Mouse (Mus musculus) stomach, postnatal 0 days (tissue): ENCODE measurements around the gene Krt6b. TPM values are rescaled to one million over a fixed set of nuclear protein-coding genes. Genes with fewer than 3 reads are reported as not detected.

Source experiments
- ATAC-seq: fragments of 200-750 bp; cut with Nextera tagmentation; 2 replicates; pipeline ENCODE4 v1.8.0; 2017; ENCODE audit not compliant: low FRiP score, low TSS enrichment
- DNase-seq: peaks from one replicate; pipeline ENCODE4 v3.0.0-alpha.2; 2016; ENCODE audit warnings: low spot score
- H3K27ac ChIP-seq: fragments of 300-500 bp; sonication (generic); replicated peaks from 2 replicates; pipeline ENCODE4 v1.5.1; 2014; ENCODE audit warnings: mild to moderate bottlenecking, control low read depth
- H3K27me3 ChIP-seq: fragments of 300-500 bp; sonication (generic); 2 replicates; pipeline ENCODE4 v1.6.1; 2014; ENCODE audit warnings: low read length; ENCODE audit not compliant: control insufficient read depth, insufficient read depth
- H3K36me3 ChIP-seq: fragments of 300-500 bp; sonication (generic); 2 replicates; pipeline ENCODE4 v1.6.1; 2014; ENCODE audit warnings: low read length, mixed read lengths; ENCODE audit not compliant: control insufficient read depth, insufficient read depth
- H3K4me1 ChIP-seq: fragments of 300-500 bp; sonication (generic); replicated peaks from 2 replicates; pipeline ENCODE4 v1.6.1; 2014; ENCODE audit warnings: antibody characterized with exemption; ENCODE audit not compliant: control insufficient read depth, insufficient read depth
- H3K4me2 ChIP-seq: fragments of 300-500 bp; sonication (generic); replicated peaks from 2 replicates; pipeline ENCODE4 v1.6.1; 2014; ENCODE audit warnings: low read depth, mild to moderate bottlenecking, control low read depth, moderate library complexity
- H3K4me3 ChIP-seq: fragments of 300-500 bp; sonication (generic); 2 replicates; pipeline ENCODE4 v1.5.1; 2014; ENCODE audit warnings: low read depth, low read length, control low read depth
- H3K9ac ChIP-seq: fragments of 300-500 bp; sonication (generic); 2 replicates; pipeline ENCODE4 v1.6.1; 2014; ENCODE audit warnings: mild to moderate bottlenecking, low read length, control low read depth, mixed read lengths
- H3K9me3 ChIP-seq: fragments of 300-500 bp; sonication (generic); 2 replicates; pipeline ENCODE4 v1.6.1; 2016; ENCODE audit warnings: low read length; ENCODE audit not compliant: control insufficient read depth
- CTCF ChIP-seq: IDR thresholded peaks from 2 replicates; pipeline ENCODE4 v1.5.1; 2016; ENCODE audit warnings: antibody characterized with exemption, low read depth, mild to moderate bottlenecking, moderate library complexity
- EP300 ChIP-seq: optimal IDR thresholded peaks from 2 replicates; pipeline ENCODE3; 2016; ENCODE audit warnings: antibody characterized with exemption
- WGBS: fragments of 180-500 bp; shearing (Covaris S2); extraction: QIAGEN DNeasy Blood & Tissue Kit; methylation state at CpG from one replicate; pipeline ENCODE4 v1.1.7; 2014; 5-methylcytosine and 5-hydroxymethylcytosine counted together
- polyA plus RNA-seq: library from polyadenylated mRNA; unstranded; fragments of >200 nt; fragmentation: Nextera tagmentation; extraction: Ambion mirVana; gene quantifications from 2 replicates; pipeline ENCODE4 v1.2.1, GENCODE M21; 2015

Gene Krt6b
- polyA plus RNA-seq, result 3.3 and 4.7 TPM in 2 replicates

DNA sequence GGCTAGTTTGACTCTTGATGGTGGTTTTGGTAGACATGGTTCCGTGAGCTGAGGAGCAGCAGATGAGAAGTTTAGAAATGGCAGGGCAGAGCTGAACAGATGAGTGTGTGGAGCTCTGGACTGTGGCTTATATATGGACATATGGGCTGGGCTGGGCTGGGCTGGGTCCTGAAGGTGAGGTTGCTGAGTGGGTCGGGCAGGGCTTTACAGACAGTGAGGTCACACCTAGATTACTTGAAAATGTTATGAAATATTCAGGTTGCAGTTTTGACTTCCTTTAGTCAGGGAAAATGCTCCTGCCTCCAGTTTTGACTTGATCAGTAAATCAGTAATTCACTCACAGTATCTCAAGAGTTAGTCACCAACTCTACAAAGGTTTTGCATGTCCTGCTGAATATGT is at the start of gene Krt6b:
Krt6b (minus strand) TSS at position 101 of the 400 bp plus-strand sequence.
- Histone ChIP-seq H3K4me2 (no peak within 1 kb of the TSS), H3K4me3 (no peak within 1 kb of the TSS), H3K4me1 (no peaks in the 10 kb centered on the region), H3K9me3 (no peaks in the 10 kb centered on the region), H3K36me3 (no peaks in the 10 kb centered on the region), H3K9ac (no peak within 1 kb of the TSS), H3K27me3 (no peaks in the 10 kb centered on the region), H3K27ac (no peak within 1 kb of the TSS)
- TF ChIP-seq CTCF, result no peak
- TF ChIP-seq EP300, result no peak
- WGBS, result 61% methylated on average over 2 of the region's 2 CpGs
- DNase-seq (no peak), ATAC-seq (no peak)

DNA sequence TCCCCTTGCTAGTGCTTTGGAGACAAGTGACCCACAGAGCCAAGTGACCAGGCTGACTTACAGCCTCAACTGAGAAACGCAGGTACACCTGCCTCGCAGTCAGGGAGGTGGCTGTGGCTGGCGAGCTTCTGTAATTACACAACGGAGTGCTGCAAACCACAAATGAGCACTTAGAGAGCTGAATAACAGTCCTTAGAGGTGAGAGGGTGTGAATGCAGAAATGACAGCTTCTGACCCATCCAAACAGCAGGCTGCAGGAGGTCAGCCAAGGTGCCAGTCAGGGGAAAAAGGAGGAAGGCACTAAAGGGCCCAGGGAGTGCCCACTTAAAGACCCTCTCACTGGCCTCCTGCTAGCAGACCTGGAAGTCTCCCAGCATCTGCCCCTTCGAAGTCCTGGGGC is 44.6 kb upstream of the Krt6b start:
- H3K4me1 ChIP-seq, result no peaks in the 10 kb centered on the region
- H3K27ac ChIP-seq, result no peak overlapping the region
- no peaks in the 10 kb centered on the region for H3K9me3 ChIP-seq
- no peaks in the 10 kb centered on the region for H3K27me3 ChIP-seq
- no peak overlapping the region for H3K4me2 ChIP-seq
- H3K4me3 ChIP-seq, result no peak overlapping the region
- no peak for DNase-seq
- H3K9ac ChIP-seq, result no peak overlapping the region
- no peaks in the 10 kb centered on the region for H3K36me3 ChIP-seq
- ATAC-seq, result no peak
- TF ChIP-seq CTCF (no peak), EP300 (no peak)
- WGBS, result 44% methylated on average over 5 of the region's 5 CpGs

DNA sequence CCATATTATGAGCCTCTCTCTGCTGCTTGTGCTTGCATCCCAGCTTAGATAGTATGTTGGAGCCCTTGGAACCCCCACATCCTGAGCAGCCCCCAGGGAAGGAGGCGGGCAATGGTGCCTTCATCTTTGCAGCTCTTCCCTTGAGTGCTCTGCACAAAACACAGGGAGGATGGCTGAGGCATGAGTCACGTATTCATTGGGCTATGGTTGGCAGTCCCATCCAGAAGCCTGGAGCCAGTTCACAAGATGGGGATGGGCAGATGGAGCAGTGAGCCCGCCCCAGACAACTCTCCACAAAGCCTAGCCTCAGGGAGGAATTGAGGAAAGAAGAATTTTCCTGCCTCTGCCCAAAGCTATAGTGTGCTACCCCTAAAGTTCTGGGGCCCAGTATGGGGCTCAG is 35.7 kb upstream of the Krt6b start:
- H3K27ac ChIP-seq, result no peak overlapping the region; the same call in 1 of the 2 replicates
- ATAC-seq, result no peak
- 58% methylated on average over 3 of the region's 3 CpGs for WGBS

DNA sequence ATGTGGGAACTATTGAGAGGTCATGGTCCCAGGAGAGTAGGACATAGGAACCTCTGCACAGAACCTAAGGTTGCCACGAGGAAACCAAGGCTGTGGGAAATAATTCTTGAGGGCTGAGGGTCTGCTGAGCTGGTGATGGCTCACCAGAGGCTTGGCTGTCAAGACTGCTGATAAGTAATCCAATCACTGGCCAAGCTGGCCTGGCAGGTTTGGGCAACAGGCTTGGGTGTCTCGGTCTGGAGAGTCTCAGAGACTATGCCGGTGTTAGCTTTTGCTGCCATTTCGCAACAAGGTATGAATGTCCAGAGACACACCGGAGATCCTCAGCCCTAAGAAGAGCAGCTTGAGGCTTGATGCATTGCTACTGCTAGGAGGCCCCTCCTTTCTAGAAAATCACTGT is 34.3 kb upstream of the Krt6b start:
- ATAC-seq, result no peak
- no peak for TF ChIP-seq EP300
- no peak for TF ChIP-seq CTCF
- H3K27ac ChIP-seq, result peak overlapping the region; percentile 56

More for the DNA sequence above, 35.7 kb upstream of the Krt6b start:
- TF ChIP-seq EP300 (no peak), CTCF (no peak)
- Histone ChIP-seq H3K9ac (no peak overlapping the region), H3K36me3 (no peaks in the 10 kb centered on the region), H3K9me3 (no peaks in the 10 kb centered on the region), H3K4me1 (no peaks in the 10 kb centered on the region), H3K27me3 (no peaks in the 10 kb centered on the region), H3K4me3 (no peak overlapping the region), H3K4me2 (no peak overlapping the region)
- no peak for DNase-seq

DNA sequence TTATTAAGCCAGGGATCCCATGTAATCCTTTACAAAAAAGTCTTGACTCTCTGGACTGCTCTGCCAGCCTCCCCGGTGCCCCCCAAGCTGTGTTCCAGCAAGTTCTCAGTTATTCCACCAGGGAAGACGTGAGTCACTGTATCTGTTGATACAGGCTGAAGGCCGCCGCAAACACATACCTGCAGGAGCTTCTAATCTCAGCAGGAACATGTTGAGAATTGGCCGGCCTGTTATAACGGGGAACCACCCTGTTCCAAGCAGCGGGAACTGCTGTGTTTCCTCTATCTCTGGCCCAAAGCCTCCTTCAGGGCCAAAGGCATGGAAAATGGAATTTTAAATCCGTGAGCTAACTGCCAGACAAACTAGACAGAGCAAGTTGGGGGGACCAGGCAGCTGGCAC is 33.6 kb upstream of the Krt6b start:
- peak; percentile 71 for ATAC-seq
- Histone ChIP-seq H3K9me3 (no peaks in the 10 kb centered on the region), H3K4me3 (no peak overlapping the region), H3K4me2 (no peak overlapping the region), H3K36me3 (no peaks in the 10 kb centered on the region), H3K4me1 (no peaks in the 10 kb centered on the region), H3K27ac (peak overlapping the region; percentile 76), H3K9ac (no peak overlapping the region), H3K27me3 (no peaks in the 10 kb centered on the region)
- TF ChIP-seq EP300 (no peak), CTCF (peak; percentile 19; the same call in 1 of the 2 replicates)
- DNase-seq, result peak; percentile 54
- WGBS, result 49% methylated on average over 8 of the region's 8 CpGs

More for the DNA sequence above, 34.3 kb upstream of the Krt6b start:
- no peak for DNase-seq
- Histone ChIP-seq H3K9ac (no peak overlapping the region), H3K4me1 (no peaks in the 10 kb centered on the region), H3K9me3 (no peaks in the 10 kb centered on the region), H3K27me3 (no peaks in the 10 kb centered on the region), H3K4me2 (no peak overlapping the region), H3K4me3 (no peak overlapping the region), H3K36me3 (no peaks in the 10 kb centered on the region)
- 63% methylated on average over 5 of the region's 5 CpGs for WGBS

DNA sequence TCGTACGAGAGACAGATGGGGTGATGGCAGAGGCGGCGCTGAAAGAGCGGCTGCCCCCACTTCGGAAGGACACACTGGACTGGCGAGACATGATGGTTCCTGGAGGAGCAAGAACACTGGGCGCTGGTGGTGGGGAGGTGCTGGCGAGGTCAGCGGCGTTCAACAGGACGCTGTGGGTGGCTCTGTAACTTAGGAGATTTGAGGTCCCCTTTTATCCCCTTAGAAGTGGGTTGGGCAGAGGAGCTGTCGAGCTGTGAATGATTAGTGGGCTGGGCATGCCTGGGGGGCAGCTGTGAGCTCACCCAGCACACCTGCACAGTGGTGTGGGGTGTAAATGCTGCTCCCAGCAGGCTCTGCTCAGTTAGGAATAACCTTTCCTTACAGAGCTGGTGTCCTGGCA is 32.6 kb upstream of the Krt6b start, which contains the start of gene Krt5:
Krt5 (minus strand) TSS at position 179 of the 400 bp plus-strand sequence.
- peak within 1 kb of the TSS; percentile 31 for H3K4me3 ChIP-seq
- DNase-seq, result no peak

More for the DNA sequence above, 32.6 kb upstream of the Krt6b start, which contains the start of gene Krt5:
- ATAC-seq, result no peak
- peak within 1 kb of the TSS; percentile 76 for H3K27ac ChIP-seq
- WGBS, result 43% methylated on average over 13 of the region's 13 CpGs
- H3K4me1 ChIP-seq, result no peaks in the 10 kb centered on the region
- no peaks in the 10 kb centered on the region for H3K27me3 ChIP-seq
- H3K9me3 ChIP-seq, result no peaks in the 10 kb centered on the region
- peak within 1 kb of the TSS; percentile 20; the same call in 1 of the 2 replicates for H3K4me2 ChIP-seq
- peak within 1 kb of the TSS; percentile 47 for H3K9ac ChIP-seq
- no peaks in the 10 kb centered on the region for H3K36me3 ChIP-seq
- TF ChIP-seq EP300 (no peak), CTCF (no peak)
